Mouse (Mus musculus) hindbrain, embryonic 14.5 days (tissue): ENCODE data around the gene Nrarp. TPM values are rescaled to one million over a fixed set of nuclear protein-coding genes. Genes with fewer than 3 reads are reported as not detected.

Experiments used
- ATAC-seq: fragments of 200-750 bp; cut with Nextera tagmentation; 2 replicates; pipeline ENCODE4 v1.8.0; 2017; ENCODE audit warnings: moderate number of reproducible peaks, mild to moderate bottlenecking, moderate TSS enrichment, moderate library complexity; ENCODE audit not compliant: low FRiP score
- DNase-seq: peaks from one replicate; pipeline ENCODE4 v3.0.0-alpha.2; 2015; ENCODE audit warnings: low spot score
- H3K27ac ChIP-seq: fragments of 300-500 bp; sonication (generic); 2 replicates; pipeline ENCODE4 v1.5.1; 2014; ENCODE audit warnings: mild to moderate bottlenecking, moderate library complexity
- H3K27me3 ChIP-seq: fragments of 300-500 bp; sonication (generic); 2 replicates; pipeline ENCODE4 v1.6.1; 2014; ENCODE audit warnings: mild to moderate bottlenecking, low read length, mixed read lengths; ENCODE audit not compliant: control insufficient read depth, insufficient read depth
- H3K36me3 ChIP-seq: fragments of 300-500 bp; sonication (generic); replicated peaks from 2 replicates; pipeline ENCODE4 v1.6.1; 2014; ENCODE audit not compliant: control insufficient read depth, insufficient read depth
- H3K4me1 ChIP-seq: fragments of 300-500 bp; sonication (generic); replicated peaks from 2 replicates; pipeline ENCODE4 v1.6.1; 2014; ENCODE audit warnings: antibody characterized with exemption, low read length, mixed read lengths; ENCODE audit not compliant: control insufficient read depth, insufficient read depth
- H3K4me2 ChIP-seq: fragments of 300-500 bp; sonication (generic); replicated peaks from 2 replicates; pipeline ENCODE4 v1.6.1; 2014; ENCODE audit warnings: mild to moderate bottlenecking, moderate library complexity
- H3K4me3 ChIP-seq: fragments of 300-500 bp; sonication (generic); replicated peaks from 2 replicates; pipeline ENCODE4 v1.5.1; 2014; ENCODE audit warnings: mild to moderate bottlenecking, low read length
- H3K9ac ChIP-seq: fragments of 300-500 bp; sonication (generic); 2 replicates; pipeline ENCODE4 v1.6.1; 2014
- H3K9me3 ChIP-seq: fragments of 300-500 bp; sonication (generic); 2 replicates; pipeline ENCODE4 v1.6.1; 2016; ENCODE audit warnings: low read length; ENCODE audit not compliant: control insufficient read depth
- WGBS: fragments of 180-500 bp; shearing (Covaris S2); extraction: QIAGEN DNeasy Blood & Tissue Kit; methylation state at CpG from one replicate; pipeline ENCODE4 v1.1.7; 2014; 5-methylcytosine and 5-hydroxymethylcytosine counted together
- polyA plus RNA-seq: library from polyadenylated mRNA; unstranded; fragments of >200 nt; fragmentation: Nextera tagmentation; extraction: Ambion mirVana; gene quantifications from 2 replicates; pipeline ENCODE4 v1.2.1, GENCODE M21; 2014

The Nrarp gene
- polyA plus RNA-seq, 1 experiment from 2014 or later, result 15.6 TPM

GRCm38 (mm10) chr2:25221331-25221772, 40.8 kb downstream of the Nrarp start:
- 78% methylated on average over 5 of the region's 5 CpGs for WGBS

DNA sequence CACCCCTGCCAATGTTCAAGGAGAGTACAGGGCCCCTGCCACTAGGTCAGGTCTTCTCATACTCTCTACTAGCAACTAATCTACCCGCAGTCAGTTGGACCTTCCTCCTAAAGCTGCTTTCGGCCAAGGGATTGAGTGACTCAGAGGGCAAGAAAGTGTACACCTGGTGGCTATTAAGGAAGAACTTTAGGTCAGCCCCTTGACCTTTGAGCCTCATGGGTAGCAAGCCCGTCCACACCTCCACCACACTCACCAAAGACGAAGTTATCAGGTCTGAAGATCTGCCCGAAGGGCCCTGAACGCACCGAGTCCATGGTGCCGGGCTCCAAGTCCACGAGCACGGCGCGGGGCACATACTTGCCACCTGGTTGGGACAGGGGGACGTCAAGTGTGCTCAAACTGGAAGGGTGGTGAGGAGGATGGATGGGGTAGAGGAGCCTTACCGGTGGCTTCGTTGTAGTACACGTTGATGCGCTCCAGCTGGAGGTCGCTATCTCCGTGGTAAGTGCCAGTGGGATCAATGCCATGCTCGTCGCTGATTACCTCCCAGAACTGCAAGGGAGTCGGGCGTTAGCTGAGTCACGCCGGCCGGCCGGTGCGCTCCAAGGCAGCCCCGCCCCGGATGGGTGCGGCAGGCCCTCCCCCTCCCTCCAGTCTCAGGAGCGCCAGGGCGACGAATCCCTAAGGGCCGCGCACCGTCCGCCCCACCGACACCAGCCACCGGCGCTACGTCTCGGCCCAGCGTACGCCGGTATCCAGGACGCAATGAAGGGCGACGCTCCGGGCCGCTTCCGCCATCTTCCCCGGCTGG, 43.3 kb downstream of the Nrarp start:
- DNase-seq (no peak), ATAC-seq (peak; percentile 19)
- Histone ChIP-seq H3K27me3 (no peaks in the 10 kb centered on the region), H3K4me2 (peak overlapping the region; percentile 86), H3K27ac (peak overlapping the region; percentile 89), H3K9me3 (no peaks in the 10 kb centered on the region), H3K4me1 (peaks cover 17% of the 10 kb centered on the region), H3K4me3 (peak overlapping the region; percentile 89), H3K9ac (peak overlapping the region; percentile 87), H3K36me3 (peaks cover 9% of the 10 kb centered on the region)
- 3% methylated on average over 53 of the region's 53 CpGs for WGBS

More at GRCm38 (mm10) chr2:25221331-25221772, 40.8 kb downstream of the Nrarp start:
- Histone ChIP-seq H3K27me3 (no peaks in the 10 kb centered on the region), H3K36me3 (peaks cover 9% of the 10 kb centered on the region), H3K4me2 (no peak overlapping the region), H3K4me1 (peaks cover 15% of the 10 kb centered on the region), H3K27ac (no peak overlapping the region), H3K9ac (no peak overlapping the region), H3K4me3 (no peak overlapping the region), H3K9me3 (no peaks in the 10 kb centered on the region)
- DNase-seq, result no peak
- no peak for ATAC-seq

DNA sequence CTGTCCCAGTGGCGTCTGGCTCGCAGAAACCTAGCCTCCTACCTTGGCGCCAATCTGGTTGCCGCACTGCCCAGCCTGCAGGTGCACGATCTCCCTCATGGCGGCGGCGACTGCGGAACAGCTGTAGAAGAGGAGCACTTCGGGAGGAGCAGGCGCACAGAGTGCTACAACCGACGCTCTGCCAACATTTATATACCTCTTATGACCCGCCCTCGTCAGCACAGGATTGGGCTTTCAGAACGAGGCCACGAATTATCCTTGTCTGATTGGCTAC, 43.9 kb downstream of the Nrarp start, which contains the start of gene Tubb4b:
Gene Tubb4b, minus strand, starts transcription at position 211 of the 274 bp plus-strand sequence.
- Histone ChIP-seq H3K27me3 (no peaks in the 10 kb centered on the region), H3K4me2 (peak within 1 kb of the TSS; percentile 86), H3K36me3 (peaks cover 9% of the 10 kb centered on the region), H3K9ac (peak within 1 kb of the TSS; percentile 87), H3K4me3 (peak within 1 kb of the TSS; percentile 89), H3K9me3 (no peaks in the 10 kb centered on the region), H3K27ac (peak within 1 kb of the TSS; percentile 95), H3K4me1 (peaks cover 18% of the 10 kb centered on the region)
- ATAC-seq (no peak), DNase-seq (no peak)
- 0% methylated on average over 17 of the region's 17 CpGs for WGBS

GRCm38 (mm10) chr2:25224766-25225752, 44.5 kb downstream of the Nrarp start:
- DNase-seq, result peak; percentile 99

DNA sequence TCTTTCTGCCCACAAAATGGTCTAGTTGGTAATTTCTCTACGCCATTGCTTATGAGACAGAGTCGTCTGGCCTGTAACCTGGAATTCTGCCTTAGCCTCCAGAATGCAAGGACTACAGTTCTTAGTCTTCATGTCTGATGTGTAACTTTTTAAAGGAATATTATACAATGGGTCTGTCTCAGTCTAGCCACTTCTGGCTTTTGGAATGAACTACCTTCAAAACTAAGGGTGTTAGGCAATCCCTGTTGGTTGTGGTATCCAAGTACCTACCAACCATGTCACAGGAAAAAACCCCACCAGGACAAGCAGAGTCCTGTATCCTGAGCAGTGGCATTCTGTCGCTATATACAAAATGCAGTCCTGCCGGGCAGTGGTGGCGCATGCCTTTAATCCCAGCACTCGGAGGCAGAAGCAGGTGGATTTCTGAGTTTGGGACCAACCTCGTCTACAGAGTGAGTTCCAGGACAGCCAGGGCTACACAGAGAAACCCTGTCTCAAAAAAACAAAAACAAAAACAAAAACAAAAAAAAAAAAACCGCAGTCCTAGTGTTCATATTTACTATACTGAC, 45.3 kb downstream of the Nrarp start:
- Histone ChIP-seq H3K9ac (peak overlapping the region; percentile 66; the same call in 1 of the 2 replicates), H3K4me2 (peak overlapping the region; percentile 55), H3K9me3 (no peaks in the 10 kb centered on the region), H3K4me3 (peak overlapping the region; percentile 89; the same call in 1 of the 2 replicates), H3K27me3 (no peaks in the 10 kb centered on the region), H3K27ac (peak overlapping the region; percentile 95), H3K4me1 (peaks cover 18% of the 10 kb centered on the region), H3K36me3 (peaks cover 9% of the 10 kb centered on the region)
- DNase-seq (no peak), ATAC-seq (no peak)
- WGBS, result 75% methylated on average over 8 of the region's 8 CpGs

More at GRCm38 (mm10) chr2:25224766-25225752, 44.5 kb downstream of the Nrarp start:
- 2% methylated on average over 41 of the region's 41 CpGs for WGBS
- Histone ChIP-seq H3K4me3 (peak overlapping the region; percentile 89), H3K4me2 (peak overlapping the region; percentile 55), H3K27me3 (no peaks in the 10 kb centered on the region), H3K27ac (peak overlapping the region; percentile 95), H3K4me1 (peaks cover 18% of the 10 kb centered on the region), H3K9ac (peak overlapping the region; percentile 66), H3K9me3 (no peaks in the 10 kb centered on the region), H3K36me3 (peaks cover 9% of the 10 kb centered on the region)
- peak; percentile 97 for ATAC-seq

DNA sequence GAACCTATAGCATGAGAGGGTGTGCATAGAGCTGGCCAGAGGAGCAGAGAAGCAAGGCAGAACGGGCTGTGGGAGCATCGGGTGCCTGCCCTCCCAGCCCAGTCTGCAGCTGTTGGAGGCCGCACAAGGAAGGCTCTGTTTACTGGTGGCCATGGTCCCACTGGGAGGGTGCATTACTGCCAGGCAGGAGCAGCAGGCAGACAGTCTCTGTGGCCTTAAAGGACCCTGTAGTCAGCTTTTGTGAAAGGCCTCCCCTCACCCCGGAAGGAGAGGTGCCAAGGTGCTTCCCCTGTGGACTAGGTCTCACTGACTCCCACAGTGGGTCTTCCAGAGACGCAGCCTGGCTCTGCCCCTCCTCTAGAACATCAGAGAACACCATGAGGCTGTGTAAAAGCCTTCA, 46.3 kb downstream of the Nrarp start:
- ATAC-seq (no peak), DNase-seq (no peak)
- H3K4me2 ChIP-seq, result no peak overlapping the region
- H3K4me1 ChIP-seq, result peaks cover 18% of the 10 kb centered on the region
- no peak overlapping the region for H3K4me3 ChIP-seq
- no peaks in the 10 kb centered on the region for H3K27me3 ChIP-seq
- no peak overlapping the region for H3K27ac ChIP-seq
- H3K36me3 ChIP-seq, result peaks cover 4% of the 10 kb centered on the region
- no peak overlapping the region for H3K9ac ChIP-seq
- WGBS, result 84% methylated on average over 4 of the region's 5 CpGs
- H3K9me3 ChIP-seq, result no peaks in the 10 kb centered on the region

- no peak overlapping the region for H3K27ac ChIP-seq
- no peaks in the 10 kb centered on the region for H3K9me3 ChIP-seq
- WGBS, result 86% methylated on average over 4 of the region's 4 CpGs
- H3K4me3 ChIP-seq, result no peak overlapping the region
- H3K4me2 ChIP-seq, result no peak overlapping the region
- peaks cover 18% of the 10 kb centered on the region for H3K4me1 ChIP-seq
- DNase-seq (no peak), ATAC-seq (no peak)
- H3K27me3 ChIP-seq, result no peaks in the 10 kb centered on the region
- no peaks in the 10 kb centered on the region for H3K36me3 ChIP-seq
- H3K9ac ChIP-seq, result no peak overlapping the region
Observed at GRCm38 (mm10) chr2:25227406-25227805, 46.8 kb downstream of the Nrarp start.

- Histone ChIP-seq H3K36me3 (no peaks in the 10 kb centered on the region), H3K4me2 (peak overlapping the region; percentile 36), H3K9ac (no peak overlapping the region), H3K27ac (peak overlapping the region; percentile 28; the same call in 1 of the 2 replicates), H3K4me3 (0 out of 2 replicates have a peak overlapping the region, but pooled peaks have one; percentile 2), H3K27me3 (no peaks in the 10 kb centered on the region), H3K9me3 (no peaks in the 10 kb centered on the region), H3K4me1 (peaks cover 15% of the 10 kb centered on the region)
- ATAC-seq, result no peak
- peak; percentile 80 for DNase-seq
- WGBS, result 2% methylated on average over 7 of the region's 7 CpGs
Observed at GRCm38 (mm10) chr2:25228431-25228889, 47.9 kb downstream of the Nrarp start.
